Mouse (Mus musculus): ENCODE measurements around the gene Kif3a.

- no peak for TF ChIP-seq ZC3H11A (IDR thresholded peaks at IDR 0.05; ENCODE audit: borderline replicate concordance, low read depth, low read length)
- no peak for TF ChIP-seq ZNF384 (IDR thresholded peaks at IDR 0.05; ENCODE audit: low read depth, low read length)
- no peak for TF ChIP-seq HCFC1 (IDR thresholded peaks at IDR 0.05; ENCODE audit: borderline replicate concordance, insufficient read depth, low read length)
- TF ChIP-seq MAFK (IDR thresholded peaks at IDR 0.05; ENCODE audit: insufficient read depth, low read depth, low read length) = no peak
- no peak for TF ChIP-seq CHD2 (IDR thresholded peaks at IDR 0.05; ENCODE audit: low read depth, low read length)
Observed at GRCm38 (mm10) chr11:53620094-53620493, 52.9 kb downstream of the Kif3a start.
